Mouse (Mus musculus): ENCODE data around the gene Wtip. TPM values are rescaled to one million over a fixed set of nuclear protein-coding genes. Genes with fewer than 3 reads are reported as not detected.
"Not testable (repeated sequence)": the region's sequence is repeated elsewhere in the genome, so short reads cannot be mapped to it uniquely, and the experiment has no call there.

Wtip gene
- total RNA-seq, 1 experiment from 2014 or later, result 30.0 TPM

DNA sequence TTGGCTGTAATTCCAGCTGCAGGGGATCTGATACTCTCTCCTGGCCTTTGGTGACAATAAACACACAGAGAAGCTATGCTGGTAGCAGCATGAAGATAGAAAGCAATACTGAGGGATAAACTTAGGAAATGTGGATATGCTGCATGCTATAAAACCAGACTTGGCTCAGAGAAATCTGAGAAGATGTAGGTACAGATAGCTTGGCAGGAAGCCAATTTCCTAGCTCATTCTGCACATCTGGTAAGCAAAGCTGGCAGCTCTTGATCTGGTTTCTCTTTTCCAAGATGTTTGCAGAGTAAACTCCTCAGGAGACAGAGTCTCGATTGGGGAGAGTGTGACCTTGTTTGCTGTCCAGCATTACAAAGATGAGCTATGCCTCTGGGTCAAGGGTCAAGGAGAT lies 12.4 kb downstream of the Wtip start:
- DNase-seq, result not testable (repeated sequence)

DNA sequence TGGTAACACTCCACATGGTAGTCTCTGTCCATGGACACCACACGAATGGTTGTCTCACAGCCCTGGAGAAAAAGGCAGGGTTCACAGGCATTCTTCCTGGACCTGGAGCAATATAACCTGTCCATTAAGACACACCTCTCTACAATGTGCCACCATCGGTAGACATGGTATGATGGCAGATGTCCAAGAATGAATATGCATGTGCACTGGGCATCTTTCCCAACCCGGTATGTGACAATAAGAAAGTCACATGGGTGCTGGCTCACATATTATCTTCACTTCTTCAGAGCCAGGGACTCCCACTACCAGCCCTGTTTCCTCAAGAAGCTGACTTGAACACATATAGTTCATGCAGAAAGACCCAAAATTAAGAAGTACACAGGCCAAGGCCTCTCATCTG lies 16.5 kb downstream of the Wtip start:
- DNase-seq, result no peak

DNA sequence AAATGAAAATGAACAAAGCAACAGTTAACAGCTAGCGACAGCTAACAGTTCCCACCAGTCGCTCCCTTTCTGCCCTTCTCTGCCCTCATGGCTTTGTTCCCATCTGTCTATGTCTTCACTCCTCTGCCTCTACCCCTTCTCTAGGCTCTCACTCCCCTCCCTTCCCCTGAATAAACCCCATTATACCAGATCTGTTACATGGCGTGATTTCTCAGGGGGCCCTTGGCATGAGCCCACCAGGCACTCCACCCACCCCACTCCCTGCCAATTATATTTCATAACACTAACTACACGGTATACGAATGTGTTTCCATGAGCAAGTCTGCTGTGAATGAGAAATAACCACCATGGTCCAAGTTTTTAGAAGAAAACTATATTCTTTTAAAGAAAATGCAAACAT lies 23.9 kb downstream of the Wtip start:
- no peak for DNase-seq

DNA sequence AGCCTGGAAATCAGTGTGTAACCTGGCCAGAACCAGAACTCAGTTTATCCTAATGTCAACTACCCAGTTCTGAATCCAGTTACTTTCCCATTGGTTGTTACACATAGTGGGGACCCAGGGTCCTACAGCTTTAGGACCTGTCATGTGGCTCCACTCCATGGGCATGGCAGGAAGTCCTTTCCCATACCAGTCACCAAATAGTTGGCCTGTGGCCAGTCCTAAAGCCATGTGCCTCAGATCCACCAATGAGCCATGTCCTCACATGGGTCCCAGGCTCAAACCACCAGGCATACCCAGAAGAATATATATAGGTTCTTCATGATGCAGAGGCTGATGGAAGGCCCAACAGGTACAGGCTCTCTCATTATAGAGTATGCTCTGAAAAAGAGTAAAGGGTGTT lies 31.8 kb downstream of the Wtip start:
- DNase-seq, result no peak

DNA sequence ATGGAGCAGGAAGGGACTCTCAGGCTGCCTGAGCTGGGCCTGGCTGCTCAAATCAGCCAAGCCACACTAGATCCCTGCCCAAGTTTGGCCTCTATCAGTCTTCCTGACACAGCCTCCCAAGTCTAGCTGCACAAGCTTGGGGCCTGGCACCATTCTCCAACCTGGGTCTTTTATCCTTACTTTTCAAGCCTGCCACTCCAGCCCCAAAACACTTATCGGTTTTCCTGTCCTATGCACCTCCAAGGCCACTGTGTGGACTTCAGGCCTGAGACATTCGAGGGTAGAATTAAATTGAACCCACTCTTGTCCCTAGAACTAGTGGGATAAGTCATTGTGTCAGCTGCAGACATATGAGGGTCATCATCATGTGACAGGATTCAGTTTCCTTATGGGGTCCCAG lies 33.1 kb downstream of the Wtip start:
- DNase-seq, result no peak

DNA sequence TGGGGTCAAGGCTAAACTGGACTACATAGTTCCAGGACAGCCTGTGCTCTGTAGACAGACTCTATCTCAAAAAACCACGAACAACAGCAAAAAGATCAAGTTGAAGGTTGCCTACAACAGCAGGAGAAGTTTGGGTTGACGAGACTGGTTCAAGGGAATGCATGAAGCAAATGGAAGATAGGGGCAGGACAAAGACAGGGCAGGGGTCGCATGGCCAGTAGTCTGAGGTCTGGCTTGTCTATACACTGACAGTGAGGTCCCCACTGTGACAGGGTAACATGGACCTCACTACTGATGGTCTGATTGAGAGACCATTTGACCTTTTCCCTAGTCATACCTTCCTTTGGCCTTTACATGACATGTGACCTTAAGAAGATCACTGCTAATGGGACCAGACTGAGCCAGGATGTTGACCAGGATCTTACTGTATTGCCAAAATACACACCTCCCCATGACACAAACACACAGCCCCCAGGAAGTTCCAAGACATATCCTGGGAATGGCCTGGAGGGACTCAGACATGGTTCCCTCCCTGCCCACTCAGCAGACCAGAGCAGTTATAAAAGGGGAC lies 38.1 kb downstream of the Wtip start, which contains the start of gene Scgb1b30:
Gene Scgb1b30, plus strand, starts transcription at position 521 of the 571 bp plus-strand sequence.
- DNase-seq, result no peak

DNA sequence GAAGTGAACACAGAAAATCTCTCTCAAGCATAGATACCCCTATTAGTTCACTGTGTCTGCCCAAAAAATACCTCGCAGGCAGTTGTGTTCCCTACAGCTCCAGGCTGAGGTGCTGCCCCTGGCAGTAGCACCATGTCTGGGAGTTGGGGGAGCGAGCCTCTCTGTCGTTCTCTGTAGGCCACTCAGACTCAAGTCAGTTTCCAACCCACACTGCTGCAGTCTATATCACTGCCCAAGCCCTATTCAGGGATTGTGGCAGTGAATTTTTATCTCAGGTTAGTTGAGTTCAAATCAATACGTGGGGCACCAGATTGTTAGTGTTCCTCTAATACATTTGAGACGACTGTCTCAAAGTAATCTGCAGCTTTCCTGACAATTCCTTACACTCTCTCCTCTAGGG lies 64.9 kb downstream of the Wtip start:
- DNase-seq, result not testable (repeated sequence)

Other genes with a start within 250 kb of the Wtip start
- gene Scgb2b26, start 188.2 kb downstream of the Wtip start, total RNA-seq (2021), result not detected in 2 replicates
- not detected in 2 replicates for gene Scgb2b27, start 119.3 kb downstream of the Wtip start, total RNA-seq (2021)
- gene Scgb1b27, start 111.8 kb downstream of the Wtip start, total RNA-seq (2021), result not detected in 2 replicates
- gene Scgb1b30, start 37.8 kb downstream of the Wtip start, total RNA-seq (2021), result not detected in 2 replicates
- 79.0 and 88.1 TPM in 2 replicates for gene Uba2, start 36.3 kb upstream of the Wtip start, total RNA-seq (2021)
- gene Pdcd2l, start 63.4 kb upstream of the Wtip start, total RNA-seq (2021), result 25.3 and 25.4 TPM in 2 replicates
- 304 and 309 TPM in 2 replicates for gene Gpi1, start 97.1 kb upstream of the Wtip start, total RNA-seq (2021)
- not detected in 2 replicates for gene Gm6096, start 117.8 kb upstream of the Wtip start, total RNA-seq (2021)
- gene 4931406P16Rik, start 180.3 kb upstream of the Wtip start, total RNA-seq (2021), result 52.6 and 61.2 TPM in 2 replicates

Data from adrenal gland, postnatal 25 days (tissue).